Mouse (Mus musculus) midbrain, embryonic 16.5 days (tissue): ENCODE results near the gene Usp12. TPM values are rescaled to one million over a fixed set of nuclear protein-coding genes. Genes with fewer than 3 reads are reported as not detected.

Experiments
- polyA plus RNA-seq: library from polyadenylated mRNA; unstranded; fragments of >200 nt; fragmentation: Nextera tagmentation; extraction: Ambion mirVana; gene quantifications from 2 replicates; pipeline ENCODE4 v1.2.1, GENCODE M21; 2015

Usp12 gene
- polyA plus RNA-seq, 1 experiment from 2014 or later = 14.5 TPM

Other genes with a start within 250 kb of the Usp12 start
- gene Gm3415, start 238.9 kb downstream of the Usp12 start, polyA plus RNA-seq = not detected in 2 replicates
- gene Gpr12, start 209.8 kb downstream of the Usp12 start, polyA plus RNA-seq = 32.0 and 36.8 TPM in 2 replicates
- 300 and 310 TPM in 2 replicates for gene Rpl21, start 37.9 kb upstream of the Usp12 start, polyA plus RNA-seq
- 10.2 and 10.8 TPM in 2 replicates for gene Rasl11a, start 50.1 kb upstream of the Usp12 start, polyA plus RNA-seq
- 112 and 116 TPM in 2 replicates for gene Gtf3a, start 153.7 kb upstream of the Usp12 start, polyA plus RNA-seq
- 28.4 and 31.2 TPM in 2 replicates for gene Mtif3, start 168.8 kb upstream of the Usp12 start, polyA plus RNA-seq